Mouse (Mus musculus): ENCODE data around the gene Ccr6. TPM values are rescaled to one million over a fixed set of nuclear protein-coding genes. Genes with fewer than 3 reads are reported as not detected.

Ccr6 gene
- polyA plus RNA-seq, 1 experiment from 2014 or later: not detected

- no peaks in the 10 kb centered on the region for H3K4me1 ChIP-seq (ENCODE audit: insufficient read depth)
- H3K4me2 ChIP-seq: no peak overlapping the region
- peak; percentile 33 for TF ChIP-seq CTCF (IDR thresholded peaks at IDR 0.05; ENCODE audit: low read depth)
- H3K4me3 ChIP-seq (ENCODE audit: low read depth, low read length): no peak overlapping the region
- H3K9me3 ChIP-seq (ENCODE audit: low read depth, low read length): no peaks in the 10 kb centered on the region
- H3K27me3 ChIP-seq (ENCODE audit: insufficient read depth, low read length): no peaks in the 10 kb centered on the region
- no peak for DNase-seq
- 20% methylated on average over 3 of the region's 3 CpGs for WGBS
- no peaks in the 10 kb centered on the region for H3K36me3 ChIP-seq (ENCODE audit: insufficient read depth)
- H3K9ac ChIP-seq: no peak overlapping the region
- H3K27ac ChIP-seq (ENCODE audit: low read depth): no peak overlapping the region; the same call in 1 of the 2 replicates
- no peak for ATAC-seq (ENCODE audit: insufficient read depth)
These were observed 70.0 kb downstream of the Ccr6 start for GRCm38 (mm10) chr17:8305801-8306200.

Other genes with a start within 250 kb of the Ccr6 start
- not detected in 2 replicates for gene Gm49673, start 88.3 kb upstream of the Ccr6 start, polyA plus RNA-seq (2014; fragmentation: Nextera tagmentation; extraction: Ambion mirVana)
- 28.4 and 32.2 TPM in 2 replicates for gene Rnaset2a, start 87.9 kb upstream of the Ccr6 start, polyA plus RNA-seq (2014; fragmentation: Nextera tagmentation; extraction: Ambion mirVana)
- 39.4 and 40.7 TPM in 2 replicates for gene Fgfr1op, start 70.5 kb upstream of the Ccr6 start, polyA plus RNA-seq (2014; fragmentation: Nextera tagmentation; extraction: Ambion mirVana)
- 154 and 160 TPM in 2 replicates for gene Mpc1, start 46.9 kb downstream of the Ccr6 start, polyA plus RNA-seq (2014; fragmentation: Nextera tagmentation; extraction: Ambion mirVana)
- gene Sft2d1, start 75.1 kb downstream of the Ccr6 start, polyA plus RNA-seq (2014; fragmentation: Nextera tagmentation; extraction: Ambion mirVana): 61.0 and 67.4 TPM in 2 replicates
- 2.1 and 2.3 TPM in 2 replicates for gene Prr18, start 101.4 kb downstream of the Ccr6 start, polyA plus RNA-seq (2014; fragmentation: Nextera tagmentation; extraction: Ambion mirVana)
- 0.20 and 0.35 TPM in 2 replicates for gene T2, start 119.9 kb downstream of the Ccr6 start, polyA plus RNA-seq (2014; fragmentation: Nextera tagmentation; extraction: Ambion mirVana)
- gene T, start 198.4 kb downstream of the Ccr6 start, polyA plus RNA-seq (2014; fragmentation: Nextera tagmentation; extraction: Ambion mirVana): 0.34 and 0.45 TPM in 2 replicates

Measured in lung, embryonic 14.5 days (tissue).